Mouse (Mus musculus) megakaryocyte, embryonic 14.5 days (primary cell): ENCODE results near the gene Drp2. TPM values are rescaled to one million over a fixed set of nuclear protein-coding genes. Genes with fewer than 3 reads are reported as not detected.

Experiments
- H3K27me3 ChIP-seq: replicated peaks from 2 replicates; pipeline ENCODE3; 2012; ENCODE audit warnings: inconsistent platforms
- H3K36me3 ChIP-seq: replicated peaks from 2 replicates; pipeline ENCODE3; 2012; ENCODE audit warnings: low read length, inconsistent platforms, mixed read lengths
- H3K4me1 ChIP-seq: 2 replicates; pipeline ENCODE4 v1.6.1; 2012; ENCODE audit warnings: inconsistent platforms
- H3K4me3 ChIP-seq: replicated peaks from 2 replicates; pipeline ENCODE3; 2012; ENCODE audit warnings: moderate library complexity, mild to moderate bottlenecking, inconsistent platforms
- H3K9me3 ChIP-seq: 2 replicates; pipeline ENCODE4 v1.6.1; 2012; ENCODE audit warnings: inconsistent platforms
- FLI1 ChIP-seq: IDR thresholded peaks from 2 replicates; pipeline ENCODE4 v1.6.1; 2012; ENCODE audit warnings: low read length, inconsistent platforms, mixed read lengths
- GATA1 ChIP-seq: IDR thresholded peaks from 3 replicates; pipeline ENCODE4 v1.6.1; 2012; ENCODE audit warnings: mixed read lengths, low read length, inconsistent platforms, borderline replicate concordance
- polyA plus RNA-seq: library from polyadenylated mRNA; stranded (reverse); fragments of >175 nt; gene quantifications from 2 replicates; pipeline ENCODE4 v1.2.3, GENCODE M21; 2012; ENCODE audit warnings: low replicate concordance; ENCODE audit not compliant: insufficient read depth

Drp2 gene
- not detected in 2 replicates for polyA plus RNA-seq

DNA sequence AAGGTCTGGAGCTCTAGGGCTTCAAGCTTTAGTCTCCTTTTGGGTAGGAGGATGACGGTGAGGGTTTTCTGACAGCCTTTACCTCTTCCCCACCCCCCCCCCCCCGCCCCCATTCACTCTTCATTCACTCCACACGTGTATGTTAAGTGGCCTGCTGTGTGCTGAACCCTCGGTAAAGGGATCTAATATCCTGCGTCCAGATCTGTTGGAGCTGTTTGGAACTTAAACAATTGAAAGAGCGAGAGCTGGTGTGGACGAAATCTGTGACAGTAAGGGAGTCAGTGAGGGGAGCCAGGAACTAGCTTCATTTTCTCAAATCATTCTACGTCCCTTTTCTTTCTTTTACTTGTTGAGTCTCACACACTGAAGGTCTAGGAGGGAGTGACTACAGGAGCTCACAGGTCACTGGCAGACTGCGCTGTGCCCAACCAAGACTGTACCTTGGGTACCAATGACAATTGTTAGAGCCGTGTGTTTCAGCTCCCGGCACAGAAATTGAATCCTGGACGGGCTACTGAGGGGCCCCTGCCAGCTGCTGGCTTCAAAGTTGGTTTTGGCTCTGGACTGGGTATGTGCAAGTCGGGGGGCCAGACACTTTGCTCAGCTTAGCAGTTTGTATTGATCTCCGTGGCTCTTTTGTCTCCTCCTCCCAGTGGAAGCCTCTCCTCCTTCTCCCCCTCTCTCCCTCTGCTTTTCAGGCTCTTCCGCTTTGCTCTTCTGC lies at the start of gene Drp2:
Gene Drp2 (plus strand): TSS at position 689 of the 721 bp plus-strand sequence.
- Histone ChIP-seq H3K27me3 (peaks cover 22% of the 10 kb centered on the region), H3K9me3 (peaks cover 5% of the 10 kb centered on the region; the same call in 1 of the 2 replicates), H3K4me3 (peak within 1 kb of the TSS; percentile 46), H3K4me1 (no peaks in the 10 kb centered on the region), H3K36me3 (no peaks in the 10 kb centered on the region)
- TF ChIP-seq GATA1 (no peak), FLI1 (no peak)

DNA sequence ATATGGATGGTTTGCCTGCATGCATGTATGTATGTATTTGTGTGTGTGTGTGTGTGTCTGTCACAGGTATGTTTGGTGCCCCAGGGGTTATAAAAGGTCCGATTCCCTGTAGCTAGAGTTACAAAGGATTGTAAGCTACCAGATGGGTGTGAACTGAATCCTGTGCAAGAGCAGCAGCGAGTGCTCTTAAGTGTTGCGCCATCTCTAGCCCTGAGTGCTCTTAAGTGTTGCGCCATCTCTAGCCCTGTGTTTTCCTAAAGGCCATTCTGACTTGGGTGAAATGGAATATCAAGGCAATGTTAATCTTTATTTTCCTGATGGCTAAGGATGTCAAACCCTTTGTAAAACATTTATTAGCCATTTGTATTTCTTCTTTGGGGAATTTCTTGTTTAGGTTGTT lies 45.0 kb upstream of the Drp2 start:
- H3K27me3 ChIP-seq: no peaks in the 10 kb centered on the region
- TF ChIP-seq GATA1: no peak
- no peak for TF ChIP-seq FLI1
- H3K36me3 ChIP-seq: peaks cover 11% of the 10 kb centered on the region
- no peak overlapping the region for H3K4me3 ChIP-seq
- peaks cover 5% of the 10 kb centered on the region; the same call in 1 of the 2 replicates for H3K4me1 ChIP-seq
- no peaks in the 10 kb centered on the region for H3K9me3 ChIP-seq

- H3K36me3 ChIP-seq: peaks cover 15% of the 10 kb centered on the region
- H3K4me1 ChIP-seq: no peaks in the 10 kb centered on the region
- H3K9me3 ChIP-seq: no peaks in the 10 kb centered on the region
- no peak overlapping the region for H3K4me3 ChIP-seq
- TF ChIP-seq FLI1: no peak
- no peak for TF ChIP-seq GATA1
- H3K27me3 ChIP-seq: peaks cover 3% of the 10 kb centered on the region
Measured at GRCm38 (mm10) chrX:134362156-134362555, 42.2 kb upstream of the Drp2 start.

DNA sequence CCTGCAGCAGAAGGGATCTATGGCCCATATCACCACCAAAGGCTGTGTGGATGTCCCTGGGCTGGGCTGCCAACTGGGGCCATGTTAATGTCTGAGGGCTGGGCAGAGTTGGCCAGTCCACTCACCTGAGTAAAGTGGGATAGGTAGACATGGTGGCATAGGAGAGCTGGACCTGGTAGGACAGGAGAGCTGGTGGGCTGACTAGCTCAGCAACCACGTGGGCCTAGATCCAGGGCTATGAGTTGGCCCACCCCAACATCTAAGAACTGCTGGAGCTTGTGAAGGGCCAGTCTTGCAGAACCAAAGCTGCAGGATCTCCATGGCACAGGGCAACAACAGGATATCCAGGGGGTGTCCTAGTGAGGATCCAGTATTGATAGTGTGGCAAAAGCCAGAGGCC lies 38.9 kb upstream of the Drp2 start:
- Histone ChIP-seq H3K9me3 (no peaks in the 10 kb centered on the region), H3K27me3 (peaks cover 3% of the 10 kb centered on the region), H3K36me3 (peaks cover 15% of the 10 kb centered on the region), H3K4me3 (no peak overlapping the region), H3K4me1 (no peaks in the 10 kb centered on the region)
- no peak for TF ChIP-seq GATA1
- no peak for TF ChIP-seq FLI1

- no peak for TF ChIP-seq FLI1
- no peak for TF ChIP-seq GATA1
- Histone ChIP-seq H3K4me3 (no peak overlapping the region), H3K9me3 (no peaks in the 10 kb centered on the region), H3K4me1 (no peaks in the 10 kb centered on the region), H3K36me3 (peaks cover 15% of the 10 kb centered on the region), H3K27me3 (peaks cover 3% of the 10 kb centered on the region)
Measured at GRCm38 (mm10) chrX:134366547-134366946, 37.8 kb upstream of the Drp2 start.

- peaks cover 2% of the 10 kb centered on the region for H3K27me3 ChIP-seq
- H3K36me3 ChIP-seq: no peaks in the 10 kb centered on the region
- TF ChIP-seq FLI1 (no peak), GATA1 (no peak)
- H3K4me1 ChIP-seq: no peaks in the 10 kb centered on the region
- no peak overlapping the region for H3K4me3 ChIP-seq
- H3K9me3 ChIP-seq: no peaks in the 10 kb centered on the region
Measured at GRCm38 (mm10) chrX:134371279-134371678, 33.1 kb upstream of the Drp2 start.

- TF ChIP-seq FLI1 (no peak), GATA1 (no peak)
- Histone ChIP-seq H3K36me3 (no peaks in the 10 kb centered on the region), H3K9me3 (no peaks in the 10 kb centered on the region), H3K4me1 (no peaks in the 10 kb centered on the region), H3K4me3 (no peak overlapping the region), H3K27me3 (peaks cover 2% of the 10 kb centered on the region)
Measured at GRCm38 (mm10) chrX:134374190-134374589, 30.2 kb upstream of the Drp2 start.

DNA sequence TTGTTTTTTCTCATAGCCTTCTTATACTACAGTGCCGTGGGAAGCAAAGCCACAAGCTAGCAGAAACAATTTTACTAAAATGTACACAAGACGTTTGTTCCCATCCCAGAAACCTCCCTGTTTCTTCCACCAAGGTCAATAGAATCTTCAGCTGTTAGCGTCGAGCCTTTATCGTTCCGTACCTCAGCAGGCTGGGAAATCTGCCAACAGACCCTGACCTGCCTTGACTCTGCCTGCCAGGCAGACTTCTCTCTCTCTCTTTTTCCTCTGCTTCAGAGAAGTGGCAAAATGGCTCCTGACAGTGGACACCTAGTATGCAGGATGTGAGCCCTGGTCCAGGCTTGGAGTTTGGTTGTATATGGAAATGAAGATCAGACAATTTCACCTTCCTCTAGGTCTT lies 19.5 kb upstream of the Drp2 start:
- H3K36me3 ChIP-seq: no peaks in the 10 kb centered on the region
- H3K27me3 ChIP-seq: peaks cover 10% of the 10 kb centered on the region
- TF ChIP-seq FLI1 (no peak), GATA1 (no peak)
- no peaks in the 10 kb centered on the region for H3K9me3 ChIP-seq
- no peaks in the 10 kb centered on the region for H3K4me1 ChIP-seq
- H3K4me3 ChIP-seq: no peak overlapping the region

GRCm38 (mm10) chrX:134398972-134399371 lies 5.4 kb upstream of the Drp2 start:
- Histone ChIP-seq H3K36me3 (no peaks in the 10 kb centered on the region), H3K9me3 (peaks cover 5% of the 10 kb centered on the region; the same call in 1 of the 2 replicates), H3K27me3 (peaks cover 9% of the 10 kb centered on the region), H3K4me1 (no peaks in the 10 kb centered on the region), H3K4me3 (no peak overlapping the region)
- no peak for TF ChIP-seq FLI1
- TF ChIP-seq GATA1: no peak

DNA sequence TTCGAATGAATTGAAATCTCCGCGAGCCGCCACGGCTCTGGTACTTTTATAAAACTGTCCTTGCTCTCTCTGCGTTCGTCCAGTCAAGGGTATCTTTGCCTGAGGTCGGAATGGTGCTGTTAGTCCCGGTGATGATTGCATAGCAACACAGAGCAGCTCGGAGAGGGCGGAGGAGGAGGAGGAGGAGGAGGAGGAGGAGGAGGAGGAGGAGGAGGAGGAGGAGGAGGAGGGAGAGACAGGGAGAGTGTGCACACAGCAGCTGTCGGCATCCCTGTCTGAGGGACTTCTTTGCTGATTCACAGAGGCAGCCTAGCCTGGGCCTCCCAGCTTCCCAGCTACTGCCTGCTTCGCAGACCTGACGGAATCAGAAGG lies 219 bp downstream of the Drp2 start:
- no peak for TF ChIP-seq FLI1
- no peak for TF ChIP-seq GATA1
- Histone ChIP-seq H3K9me3 (peaks cover 5% of the 10 kb centered on the region; the same call in 1 of the 2 replicates), H3K4me1 (no peaks in the 10 kb centered on the region), H3K27me3 (peaks cover 26% of the 10 kb centered on the region), H3K36me3 (no peaks in the 10 kb centered on the region), H3K4me3 (peak overlapping the region; percentile 46)
